Mouse (Mus musculus) cerebellum, adult 8-10 months (tissue): ENCODE data around the gene Cdhr4.

Experiments used
- DNase-seq: peaks from one replicate; pipeline ENCODE4 v3.0.0; 2022

Cdhr4 gene

GRCm38 (mm10) chr9:107975399-107976386 is 16.6 kb upstream of the Cdhr4 start, which contains the start of gene Uba7:
TSS of gene Uba7 (plus strand) at chr9:107975505.
- no peak for DNase-seq

- no peak for DNase-seq
Observed at GRCm38 (mm10) chr9:107978815-107979214, 13.5 kb upstream of the Cdhr4 start.

GRCm38 (mm10) chr9:107981684-107982605 is 10.4 kb upstream of the Cdhr4 start:
- DNase-seq, result no peak

GRCm38 (mm10) chr9:107982681-107983346 is 9.5 kb upstream of the Cdhr4 start, which contains the start of gene Gm20661:
TSS of gene Gm20661 (plus strand) at chr9:107983058.
- DNase-seq, result no peak

- DNase-seq, result no peak
Observed at GRCm38 (mm10) chr9:107983421-107983890, 8.8 kb upstream of the Cdhr4 start.

- no peak for DNase-seq
Observed at GRCm38 (mm10) chr9:107984052-107984753, 8.1 kb upstream of the Cdhr4 start.

- no peak for DNase-seq
Observed at GRCm38 (mm10) chr9:107984754-107985055, 7.6 kb upstream of the Cdhr4 start.

GRCm38 (mm10) chr9:107985131-107986119 is 6.9 kb upstream of the Cdhr4 start, which contains the start of gene Inka1:
TSS of gene Inka1 (minus strand) at chr9:107985879.
- DNase-seq, result peak; percentile 57

- DNase-seq, result peak; percentile 79
Observed at GRCm38 (mm10) chr9:107986376-107986775, 5.9 kb upstream of the Cdhr4 start.

GRCm38 (mm10) chr9:107987950-107988349 is 4.3 kb upstream of the Cdhr4 start:
- no peak for DNase-seq

- no peak for DNase-seq
Observed at GRCm38 (mm10) chr9:107993013-107993412, 716 bp downstream of the Cdhr4 start.

- no peak for DNase-seq
Observed at GRCm38 (mm10) chr9:107994464-107994863, 2.2 kb downstream of the Cdhr4 start.

GRCm38 (mm10) chr9:107995513-107995912 is 3.2 kb downstream of the Cdhr4 start:
- no peak for DNase-seq

- DNase-seq, result no peak
Observed at GRCm38 (mm10) chr9:107996049-107996448, 3.8 kb downstream of the Cdhr4 start, which contains the start of gene Gm20662. TSS of gene Gm20662 (plus strand) at chr9:107996349.

GRCm38 (mm10) chr9:108001922-108002770 is 9.8 kb downstream of the Cdhr4 start, which contains the start of gene Ip6k1:
TSS of gene Ip6k1 (plus strand) at chr9:108002501.
- peak; percentile 100 for DNase-seq

- DNase-seq, result no peak
Observed at GRCm38 (mm10) chr9:108002778-108003530, 10.7 kb downstream of the Cdhr4 start.

GRCm38 (mm10) chr9:108003531-108003890 is 11.2 kb downstream of the Cdhr4 start:
- no peak for DNase-seq

GRCm38 (mm10) chr9:108008041-108008440 is 15.7 kb downstream of the Cdhr4 start:
- no peak for DNase-seq

- DNase-seq, result no peak
Observed at GRCm38 (mm10) chr9:108010385-108010784, 18.1 kb downstream of the Cdhr4 start.
